Mouse (Mus musculus): Measurements from ENCODE around the gene Phlpp1. TPM values are rescaled to one million over a fixed set of nuclear protein-coding genes. Genes with fewer than 3 reads are reported as not detected.
A peak's percentile ranks its signal among the peaks of the same experiment; 100 is the strongest.

Gene Phlpp1
- polyA plus RNA-seq, 1 experiment from 2014 or later, result 8.0 TPM

GRCm38 (mm10) chr1:106201929-106202328 lies 30.4 kb downstream of the Phlpp1 start:
- Histone ChIP-seq H3K36me3 (ENCODE audit: poor library complexity, severe bottlenecking) (no peaks in the 10 kb centered on the region), H3K9ac (no peak overlapping the region), H3K27ac (peak overlapping the region; percentile 66), H3K9me3 (replicated peaks) (no peaks in the 10 kb centered on the region; the same call in 1 of the 2 replicates), H3K27me3 (no peaks in the 10 kb centered on the region), H3K4me2 (no peak overlapping the region), H3K4me1 (peaks cover 79% of the 10 kb centered on the region), H3K4me3 (no peak overlapping the region)
- peak; percentile 62 for ATAC-seq
- 37% methylated on average over 4 of the region's 4 CpGs for WGBS

DNA sequence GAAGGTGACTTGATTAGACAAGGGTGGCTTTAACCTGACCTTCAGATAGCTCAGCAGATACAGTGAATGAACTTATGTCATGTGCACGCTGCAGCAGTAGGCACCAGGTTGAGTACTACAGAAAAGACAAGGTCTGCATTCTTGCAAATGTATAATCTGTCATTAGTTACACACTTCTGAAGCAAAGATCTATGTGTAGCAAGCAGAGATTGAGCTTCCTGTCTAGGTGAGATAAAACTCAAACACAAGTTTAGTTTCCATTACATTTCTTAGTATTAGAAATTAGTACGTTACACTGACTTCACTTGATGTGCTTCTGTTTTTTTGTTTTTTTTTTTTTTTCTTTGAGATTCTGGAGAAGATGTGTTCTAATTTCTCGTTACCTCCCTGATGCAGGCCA lies 32.4 kb downstream of the Phlpp1 start:
- ATAC-seq, result no peak
- no peaks in the 10 kb centered on the region; the same call in 1 of the 2 replicates for H3K9me3 ChIP-seq (replicated peaks)
- no peaks in the 10 kb centered on the region for H3K27me3 ChIP-seq
- 65% methylated on average over 3 of the region's 3 CpGs for WGBS
- H3K36me3 ChIP-seq (ENCODE audit: poor library complexity, severe bottlenecking), result peaks cover 3% of the 10 kb centered on the region; the same call in 1 of the 2 replicates
- H3K4me3 ChIP-seq, result no peak overlapping the region
- no peak overlapping the region for H3K27ac ChIP-seq
- peaks cover 60% of the 10 kb centered on the region for H3K4me1 ChIP-seq
- no peak overlapping the region for H3K9ac ChIP-seq
- H3K4me2 ChIP-seq, result no peak overlapping the region

DNA sequence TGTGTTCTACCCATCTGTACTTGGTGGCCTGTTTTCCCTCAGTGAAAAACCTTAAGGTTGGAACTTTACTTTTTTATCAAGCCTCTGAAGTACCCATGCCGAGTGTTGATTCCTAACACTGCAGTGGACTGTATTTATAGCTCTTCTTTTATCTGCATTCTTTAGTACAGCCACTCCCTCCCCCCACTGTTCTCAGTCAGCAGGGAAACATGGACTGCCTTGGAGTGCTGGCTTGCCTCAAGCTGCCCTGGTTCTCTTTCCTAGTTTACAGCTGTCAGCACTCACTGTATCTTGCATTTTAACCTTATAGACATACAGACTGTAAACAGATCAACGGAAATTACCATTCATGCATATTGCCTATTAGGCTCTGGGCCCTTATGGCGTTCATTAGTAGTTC lies 32.8 kb downstream of the Phlpp1 start:
- H3K9ac ChIP-seq, result no peak overlapping the region
- peak overlapping the region; percentile 14; the same call in 1 of the 2 replicates for H3K27ac ChIP-seq
- WGBS, result 24% methylated on average over 3 of the region's 3 CpGs
- no peaks in the 10 kb centered on the region; the same call in 1 of the 2 replicates for H3K9me3 ChIP-seq (replicated peaks)
- no peak overlapping the region for H3K4me3 ChIP-seq
- H3K27me3 ChIP-seq, result no peaks in the 10 kb centered on the region
- peaks cover 59% of the 10 kb centered on the region for H3K4me1 ChIP-seq
- no peak for ATAC-seq
- peaks cover 3% of the 10 kb centered on the region; the same call in 1 of the 2 replicates for H3K36me3 ChIP-seq (ENCODE audit: poor library complexity, severe bottlenecking)
- H3K4me2 ChIP-seq, result no peak overlapping the region

DNA sequence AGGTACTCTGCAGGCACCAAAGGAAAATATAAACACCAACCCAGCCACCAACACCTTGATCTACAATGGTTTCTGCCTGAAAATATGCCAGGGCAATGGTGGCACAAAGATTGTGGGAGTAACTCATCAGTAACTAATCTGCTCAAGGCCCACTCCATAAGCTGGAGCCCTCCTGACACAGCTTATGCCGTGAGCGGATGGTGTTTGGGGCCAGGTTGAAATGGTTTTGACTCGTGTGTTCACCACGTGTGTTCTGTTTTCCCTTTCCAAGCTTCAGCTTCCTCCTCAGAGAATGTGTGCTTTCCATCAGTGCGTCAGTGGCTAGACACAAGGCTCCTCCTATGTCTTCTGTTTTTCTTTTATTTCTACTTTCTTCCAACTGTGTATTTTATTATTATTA lies 37.0 kb downstream of the Phlpp1 start:
- 88% methylated on average over 5 of the region's 5 CpGs for WGBS
- Histone ChIP-seq H3K9me3 (replicated peaks) (no peaks in the 10 kb centered on the region; the same call in 1 of the 2 replicates), H3K27me3 (no peaks in the 10 kb centered on the region), H3K36me3 (ENCODE audit: poor library complexity, severe bottlenecking) (peaks cover 3% of the 10 kb centered on the region; the same call in 1 of the 2 replicates), H3K4me3 (no peak overlapping the region), H3K9ac (no peak overlapping the region), H3K4me2 (no peak overlapping the region), H3K27ac (no peak overlapping the region), H3K4me1 (peaks cover 27% of the 10 kb centered on the region)
- ATAC-seq, result no peak

GRCm38 (mm10) chr1:106210461-106210860 lies 38.9 kb downstream of the Phlpp1 start:
- Histone ChIP-seq H3K27me3 (no peaks in the 10 kb centered on the region), H3K36me3 (ENCODE audit: poor library complexity, severe bottlenecking) (peaks cover 3% of the 10 kb centered on the region; the same call in 1 of the 2 replicates), H3K4me2 (no peak overlapping the region), H3K27ac (no peak overlapping the region), H3K4me1 (peaks cover 11% of the 10 kb centered on the region; the same call in 1 of the 2 replicates), H3K9ac (no peak overlapping the region), H3K9me3 (replicated peaks) (no peaks in the 10 kb centered on the region; the same call in 1 of the 2 replicates), H3K4me3 (no peak overlapping the region)
- WGBS, result 94% methylated on average over 3 of the region's 3 CpGs
- no peak for ATAC-seq

DNA sequence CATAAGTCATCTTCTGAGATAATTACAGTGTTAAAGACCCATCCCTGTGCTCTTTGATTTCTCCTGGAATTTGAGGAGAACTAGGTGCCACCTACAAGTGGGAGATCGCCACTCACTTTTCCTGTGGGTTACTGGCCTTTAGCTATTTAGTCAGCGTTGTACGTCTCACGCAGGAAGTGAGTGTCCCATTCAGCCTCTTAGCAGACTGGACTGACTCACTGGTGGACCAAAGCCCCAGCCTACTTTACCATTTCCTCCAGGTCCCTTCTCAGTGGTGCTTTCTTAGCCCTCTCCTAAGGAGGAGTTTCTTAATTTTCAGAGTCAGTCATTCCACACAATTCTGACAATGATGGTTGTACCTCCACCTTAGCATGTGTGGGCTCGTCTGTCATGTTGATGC lies 39.6 kb downstream of the Phlpp1 start:
- Histone ChIP-seq H3K36me3 (ENCODE audit: poor library complexity, severe bottlenecking) (peaks cover 3% of the 10 kb centered on the region; the same call in 1 of the 2 replicates), H3K27ac (no peak overlapping the region), H3K4me1 (peaks cover 11% of the 10 kb centered on the region; the same call in 1 of the 2 replicates), H3K4me3 (no peak overlapping the region), H3K4me2 (no peak overlapping the region), H3K9me3 (replicated peaks) (no peaks in the 10 kb centered on the region; the same call in 1 of the 2 replicates), H3K27me3 (no peaks in the 10 kb centered on the region), H3K9ac (no peak overlapping the region)
- 94% methylated on average over 5 of the region's 5 CpGs for WGBS
- ATAC-seq, result no peak

- no peak for ATAC-seq
- no peak overlapping the region for H3K9ac ChIP-seq
Observed at GRCm38 (mm10) chr1:106220431-106220830, 48.9 kb downstream of the Phlpp1 start.

DNA sequence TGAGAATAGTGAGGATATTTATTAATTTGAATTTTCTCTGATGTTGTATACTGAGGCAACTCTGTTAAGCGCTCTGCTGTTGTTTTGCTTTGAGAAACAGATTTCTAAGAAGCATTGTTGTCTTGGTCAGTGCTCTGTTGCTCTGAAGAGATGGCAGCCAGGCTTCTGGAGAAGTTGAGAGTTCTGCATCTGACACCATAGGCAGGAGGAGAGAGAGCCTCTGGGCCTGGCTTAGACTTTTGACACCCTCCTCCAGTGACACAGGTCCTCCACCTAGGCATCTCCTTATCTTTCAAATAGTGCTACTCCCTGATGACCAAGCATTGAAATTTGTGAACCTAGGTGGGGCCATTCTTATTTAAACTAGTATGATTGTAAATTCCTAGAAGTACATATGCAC lies 49.8 kb downstream of the Phlpp1 start:
- Histone ChIP-seq H3K9me3 (replicated peaks) (no peaks in the 10 kb centered on the region), H3K4me1 (peaks cover 18% of the 10 kb centered on the region), H3K27ac (no peak overlapping the region), H3K4me3 (no peak overlapping the region), H3K9ac (no peak overlapping the region), H3K4me2 (no peak overlapping the region), H3K36me3 (ENCODE audit: poor library complexity, severe bottlenecking) (no peaks in the 10 kb centered on the region), H3K27me3 (no peaks in the 10 kb centered on the region)
- WGBS, result 89% methylated on average over 1 of the region's 1 CpGs
- no peak for ATAC-seq

More at GRCm38 (mm10) chr1:106220431-106220830, 48.9 kb downstream of the Phlpp1 start:
- H3K27me3 ChIP-seq, result no peaks in the 10 kb centered on the region
- no peak overlapping the region for H3K27ac ChIP-seq
- WGBS, result 68% methylated on average over 6 of the region's 6 CpGs
- no peak overlapping the region for H3K4me2 ChIP-seq
- no peaks in the 10 kb centered on the region for H3K36me3 ChIP-seq (ENCODE audit: poor library complexity, severe bottlenecking)
- no peaks in the 10 kb centered on the region for H3K9me3 ChIP-seq (replicated peaks)
- peaks cover 18% of the 10 kb centered on the region for H3K4me1 ChIP-seq
- no peak overlapping the region for H3K4me3 ChIP-seq

GRCm38 (mm10) chr1:106221964-106222363 lies 50.4 kb downstream of the Phlpp1 start:
- Histone ChIP-seq H3K27ac (no peak overlapping the region), H3K4me3 (no peak overlapping the region)

GRCm38 (mm10) chr1:106226613-106227012 lies 55.1 kb downstream of the Phlpp1 start:
- no peaks in the 10 kb centered on the region for H3K27me3 ChIP-seq
- no peak overlapping the region for H3K4me2 ChIP-seq
- no peak overlapping the region for H3K27ac ChIP-seq
- no peak overlapping the region for H3K4me3 ChIP-seq
- H3K9ac ChIP-seq, result no peak overlapping the region
- peaks cover 16% of the 10 kb centered on the region for H3K4me1 ChIP-seq
- ATAC-seq, result no peak
- 84% methylated on average over 7 of the region's 7 CpGs for WGBS
- H3K36me3 ChIP-seq (ENCODE audit: poor library complexity, severe bottlenecking), result no peaks in the 10 kb centered on the region
- no peaks in the 10 kb centered on the region for H3K9me3 ChIP-seq (replicated peaks)

More at GRCm38 (mm10) chr1:106221964-106222363, 50.4 kb downstream of the Phlpp1 start:
- H3K4me1 ChIP-seq, result peaks cover 18% of the 10 kb centered on the region
- no peaks in the 10 kb centered on the region for H3K27me3 ChIP-seq
- WGBS, result 6% methylated on average over 2 of the region's 2 CpGs
- no peaks in the 10 kb centered on the region for H3K9me3 ChIP-seq (replicated peaks)
- H3K36me3 ChIP-seq (ENCODE audit: poor library complexity, severe bottlenecking), result no peaks in the 10 kb centered on the region
- H3K9ac ChIP-seq, result no peak overlapping the region
- H3K4me2 ChIP-seq, result no peak overlapping the region
- ATAC-seq, result no peak

GRCm38 (mm10) chr1:106230313-106230712 lies 58.8 kb downstream of the Phlpp1 start:
- Histone ChIP-seq H3K9ac (no peak overlapping the region), H3K4me3 (no peak overlapping the region), H3K27ac (no peak overlapping the region), H3K36me3 (ENCODE audit: poor library complexity, severe bottlenecking) (no peaks in the 10 kb centered on the region), H3K27me3 (no peaks in the 10 kb centered on the region), H3K4me2 (no peak overlapping the region), H3K9me3 (replicated peaks) (no peaks in the 10 kb centered on the region), H3K4me1 (peaks cover 20% of the 10 kb centered on the region)
- ATAC-seq, result no peak
- WGBS, result 94% methylated on average over 3 of the region's 3 CpGs

DNA sequence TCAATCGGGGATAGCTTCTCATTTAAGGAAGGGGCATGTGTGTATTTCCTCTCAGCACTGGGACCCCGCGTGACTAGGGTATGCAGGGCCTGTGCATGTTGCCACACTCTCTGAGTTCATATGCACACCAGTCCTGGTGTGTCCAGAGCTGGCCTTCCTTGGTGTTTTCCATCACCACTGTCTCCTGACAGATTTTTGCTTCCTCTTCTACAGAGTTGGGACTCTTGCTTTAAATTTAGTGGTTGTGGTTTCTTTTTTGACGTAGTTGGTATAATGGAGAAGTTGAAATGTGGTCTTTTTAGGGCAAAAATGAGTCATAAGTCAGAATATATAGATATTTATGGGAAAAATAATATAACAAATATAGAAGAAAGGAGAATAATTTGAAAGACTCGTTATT lies 59.8 kb downstream of the Phlpp1 start:
- H3K27me3 ChIP-seq, result no peaks in the 10 kb centered on the region
- no peaks in the 10 kb centered on the region for H3K36me3 ChIP-seq (ENCODE audit: poor library complexity, severe bottlenecking)
- H3K9ac ChIP-seq, result no peak overlapping the region
- WGBS, result 89% methylated on average over 5 of the region's 5 CpGs
- no peak for ATAC-seq
- H3K4me2 ChIP-seq, result no peak overlapping the region
- H3K9me3 ChIP-seq (replicated peaks), result no peaks in the 10 kb centered on the region
- no peak overlapping the region for H3K4me3 ChIP-seq
- no peak overlapping the region for H3K27ac ChIP-seq
- peaks cover 20% of the 10 kb centered on the region for H3K4me1 ChIP-seq
